Mouse (Mus musculus) natural killer cell, adult 2 months (primary cell): ENCODE measurements around the gene Fgd3.

Source experiments
- DNase-seq, 2 experiments: peaks; one replicate each; pipeline ENCODE4 v3.0.0; 2022; ENCODE audit warnings: low spot score in 2 of 2

Fgd3 gene

GRCm38 (mm10) chr13:49306771-49307310 is 13.3 kb downstream of the Fgd3 start:
- DNase-seq: peak in 1 of 2 experiments; percentile 9

- no peak for DNase-seq
These were observed 19.3 kb downstream of the Fgd3 start for GRCm38 (mm10) chr13:49300771-49301170.

DNA sequence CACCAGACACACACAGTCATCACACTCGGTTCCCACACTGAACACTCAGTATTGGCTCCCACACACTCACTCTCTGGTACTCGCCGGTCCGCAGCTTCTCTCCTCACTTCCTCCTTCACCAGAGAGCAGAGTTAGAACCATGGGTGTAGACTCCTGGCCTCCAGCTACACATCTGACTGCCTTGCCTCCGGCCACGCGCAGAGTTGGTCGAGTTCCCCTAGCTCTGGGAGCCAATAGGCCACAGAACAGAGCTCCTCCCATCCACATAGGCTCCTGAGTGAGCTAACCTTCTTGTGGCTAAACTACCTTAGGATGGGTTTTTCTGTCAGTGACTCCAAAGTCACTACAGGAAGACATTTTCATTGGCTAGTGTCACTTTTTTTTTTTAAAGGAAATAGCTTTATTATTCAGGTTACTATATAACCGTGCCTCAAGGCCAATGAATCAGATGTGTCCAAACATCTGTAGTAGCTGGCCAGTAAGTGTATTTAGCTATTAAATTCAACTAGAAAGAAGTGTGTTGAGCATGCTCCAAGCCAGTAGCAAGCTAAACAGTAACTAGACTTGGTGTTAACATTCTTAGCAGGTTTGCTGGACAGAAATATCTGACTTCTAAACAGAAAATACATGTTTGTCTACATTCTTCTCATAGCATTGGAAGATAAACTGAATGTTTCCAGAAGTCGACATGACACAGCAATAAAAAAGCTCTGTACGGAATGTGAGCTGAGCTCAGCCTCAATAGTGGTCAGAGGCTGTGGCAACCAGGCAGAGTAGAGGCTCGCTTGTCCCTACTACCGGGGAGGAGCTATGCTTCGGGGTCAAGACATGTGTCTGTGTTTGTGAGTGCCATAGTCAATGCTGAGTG is 21.4 kb downstream of the Fgd3 start:
- peak; percentile 48 to 65 for DNase-seq

GRCm38 (mm10) chr13:49296270-49296669 is 23.8 kb downstream of the Fgd3 start:
- DNase-seq: no peak

DNA sequence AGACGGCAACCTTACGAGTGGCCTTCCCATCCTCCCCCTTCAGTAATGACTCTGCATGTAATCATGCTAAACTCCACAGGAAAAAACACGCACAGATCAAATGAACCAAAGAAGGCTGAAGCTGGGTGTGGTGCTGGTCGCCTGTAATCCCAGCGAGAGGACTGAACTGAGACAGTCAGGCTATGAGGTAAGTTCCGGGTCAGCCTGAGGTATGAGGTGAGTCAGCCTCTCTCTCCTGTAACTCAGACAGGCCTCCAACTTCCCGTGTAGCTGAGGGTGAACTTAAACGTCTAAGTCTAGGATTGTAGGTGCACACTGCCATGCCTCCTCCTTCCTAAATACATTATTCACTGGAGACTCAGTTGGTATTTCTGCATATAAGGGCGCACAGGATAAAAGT is 26.0 kb downstream of the Fgd3 start:
- DNase-seq: no peak

DNA sequence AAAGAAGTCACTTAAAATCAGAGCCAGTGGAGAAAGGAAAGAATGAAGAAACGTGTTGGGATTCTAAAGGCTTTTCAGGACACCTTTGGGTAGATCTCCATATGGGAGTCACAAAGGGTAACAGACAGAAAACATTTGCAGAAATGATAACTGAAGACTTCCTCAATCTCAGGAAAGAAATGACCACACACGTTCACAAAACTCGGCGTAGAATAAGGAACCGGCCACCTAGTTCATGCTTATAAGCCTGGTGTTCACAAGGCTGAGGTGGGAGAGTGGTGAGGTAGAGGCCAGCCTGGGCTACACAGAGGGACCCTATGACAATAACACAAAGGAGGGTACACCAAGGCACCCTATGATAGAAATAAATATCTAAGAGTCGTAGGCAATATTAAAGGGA is 28.2 kb downstream of the Fgd3 start:
- no peak for DNase-seq

DNA sequence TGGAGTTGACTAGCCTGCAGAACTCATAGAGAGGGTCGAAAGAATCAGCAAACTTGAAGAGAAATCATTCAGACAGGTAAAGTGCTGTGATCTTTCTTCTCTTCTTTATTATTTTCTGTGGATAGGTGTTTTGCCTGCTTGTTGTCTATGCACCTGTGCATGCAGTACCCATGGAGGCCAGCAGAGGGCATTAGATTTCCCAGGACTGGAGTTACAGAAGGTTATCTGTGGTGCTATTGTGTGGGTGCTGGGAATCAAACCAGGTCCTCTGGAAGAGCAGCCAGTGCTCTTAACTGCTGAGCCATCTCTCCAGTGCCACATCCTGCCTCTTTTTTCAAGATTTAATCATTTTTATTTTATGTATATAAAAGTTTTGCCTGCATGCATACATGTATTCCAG is 28.7 kb downstream of the Fgd3 start:
- DNase-seq: peak; percentile 41 to 65

DNA sequence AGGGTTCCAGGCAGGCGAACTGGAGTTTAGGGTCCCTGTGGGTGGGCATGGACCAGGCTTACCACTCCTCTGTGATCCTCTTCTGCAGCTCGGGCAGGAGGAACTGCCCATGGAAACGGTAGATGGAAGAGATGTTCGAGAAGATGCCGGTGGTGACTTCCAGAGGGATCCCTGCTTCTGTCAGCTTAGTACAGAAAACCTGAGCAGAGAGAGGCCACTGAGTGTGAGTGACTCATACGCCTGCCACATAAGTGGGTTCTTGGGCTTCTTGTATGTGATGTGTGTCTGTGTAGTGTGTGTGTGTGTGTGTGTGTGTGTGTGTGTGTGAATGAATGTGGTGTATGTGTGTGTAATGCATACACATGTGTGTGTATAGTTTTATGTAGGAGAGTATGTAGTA is 32.9 kb downstream of the Fgd3 start:
- no peak for DNase-seq

GRCm38 (mm10) chr13:49286750-49287149 is 33.4 kb downstream of the Fgd3 start:
- no peak for DNase-seq

DNA sequence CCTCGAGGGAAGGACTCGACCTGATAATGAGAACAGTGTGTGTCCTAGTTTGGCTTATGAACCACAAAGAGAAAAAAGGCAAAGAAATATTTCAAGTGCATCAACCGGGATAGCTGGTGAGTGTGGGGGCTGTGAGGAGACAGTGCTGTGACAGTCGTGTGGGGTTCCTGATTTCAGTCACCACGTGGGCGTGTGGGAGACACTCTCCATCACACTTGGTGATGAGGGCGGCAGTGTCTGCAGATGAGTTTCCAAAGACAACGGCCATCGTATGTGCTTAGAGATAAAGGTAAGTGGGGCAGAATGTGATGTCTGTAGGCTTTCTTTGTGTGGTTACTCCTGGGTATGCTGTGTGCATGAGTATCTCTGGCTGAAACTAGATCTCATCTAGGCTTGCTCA is 36.4 kb downstream of the Fgd3 start:
- DNase-seq: no peak

GRCm38 (mm10) chr13:49282168-49282567 is 37.9 kb downstream of the Fgd3 start:
- DNase-seq: no peak

- DNase-seq: peak in 1 of 2 experiments; percentile 36
These were observed 48.0 kb downstream of the Fgd3 start for GRCm38 (mm10) chr13:49271831-49272765.

DNA sequence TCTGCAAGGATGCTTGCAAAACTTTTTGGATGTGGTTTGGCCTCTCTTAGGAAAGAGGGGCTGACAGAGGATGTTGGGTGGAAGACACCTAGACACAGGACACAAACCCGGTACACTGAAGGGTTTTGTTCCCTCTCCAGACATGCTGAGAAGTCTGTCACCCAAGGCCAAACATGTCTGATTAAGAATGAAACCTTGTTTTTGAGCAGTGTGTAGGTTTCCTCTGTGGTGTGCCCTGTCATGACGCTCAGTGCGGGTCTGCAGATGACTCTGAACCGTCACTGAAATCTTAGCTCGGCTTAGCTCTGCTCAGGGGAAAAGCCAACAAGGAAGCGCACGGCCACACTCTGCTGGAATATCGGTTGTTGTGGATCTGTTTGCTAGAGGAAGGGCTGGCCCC is 49.6 kb downstream of the Fgd3 start:
- no peak for DNase-seq

GRCm38 (mm10) chr13:49267645-49268044 is 52.5 kb downstream of the Fgd3 start:
- no peak for DNase-seq

DNA sequence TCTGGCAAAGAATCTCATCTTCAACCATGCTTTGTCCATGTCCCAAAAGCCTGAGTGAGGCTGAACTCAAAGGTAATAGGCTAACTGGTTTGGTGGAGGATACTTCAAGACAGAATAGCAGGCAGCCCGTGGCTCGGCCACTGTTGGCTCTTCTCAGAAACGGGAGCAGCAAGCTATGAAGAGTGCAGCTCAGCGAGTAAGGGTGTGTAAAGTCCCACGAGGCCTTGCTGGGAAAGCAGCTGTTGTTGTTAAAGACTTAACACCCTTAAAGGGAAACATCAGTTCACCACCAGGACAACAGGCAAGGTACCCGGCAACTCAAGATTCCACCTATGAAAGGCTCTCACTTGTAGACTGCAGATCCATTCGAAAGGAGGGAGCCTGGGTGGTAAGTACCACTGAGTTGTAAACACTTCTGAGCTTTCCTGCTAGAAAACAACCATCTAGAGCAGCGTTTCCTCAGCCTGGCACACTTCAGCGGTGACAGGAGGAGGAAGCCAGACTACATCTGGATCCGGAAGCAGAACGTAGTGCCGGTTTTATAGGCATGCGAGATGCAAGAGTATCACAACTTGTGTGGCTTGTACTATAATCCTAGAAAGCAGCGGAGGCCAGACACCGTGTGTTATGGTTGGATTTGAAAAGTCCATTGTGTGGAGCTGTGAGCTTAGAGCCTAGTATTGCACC is 59.9 kb downstream of the Fgd3 start:
- DNase-seq: no peak

DNA sequence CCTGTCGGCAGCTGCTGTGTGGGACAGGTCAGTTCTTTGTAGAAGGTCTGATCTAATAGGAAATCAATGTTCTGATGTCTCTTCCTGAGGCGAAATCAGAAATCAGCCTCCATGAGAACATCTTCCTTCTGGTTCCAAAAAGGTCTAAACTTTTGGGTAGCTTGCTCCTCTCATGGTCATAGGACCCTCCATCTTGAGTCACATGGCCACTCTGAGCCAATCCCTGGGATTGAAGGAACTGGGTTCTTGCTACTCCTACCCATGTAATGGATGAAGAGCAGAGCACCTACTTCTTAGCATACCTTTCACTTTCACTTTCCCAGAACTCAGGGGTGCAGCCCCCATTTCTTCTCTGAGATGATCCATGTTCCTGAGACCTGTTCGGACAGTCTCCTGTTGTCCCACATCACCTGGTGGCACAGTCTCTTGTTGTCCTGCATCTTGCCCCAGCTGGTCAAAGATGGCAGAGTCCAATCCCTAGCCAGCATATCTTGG is 62.2 kb downstream of the Fgd3 start:
- no peak for DNase-seq

DNA sequence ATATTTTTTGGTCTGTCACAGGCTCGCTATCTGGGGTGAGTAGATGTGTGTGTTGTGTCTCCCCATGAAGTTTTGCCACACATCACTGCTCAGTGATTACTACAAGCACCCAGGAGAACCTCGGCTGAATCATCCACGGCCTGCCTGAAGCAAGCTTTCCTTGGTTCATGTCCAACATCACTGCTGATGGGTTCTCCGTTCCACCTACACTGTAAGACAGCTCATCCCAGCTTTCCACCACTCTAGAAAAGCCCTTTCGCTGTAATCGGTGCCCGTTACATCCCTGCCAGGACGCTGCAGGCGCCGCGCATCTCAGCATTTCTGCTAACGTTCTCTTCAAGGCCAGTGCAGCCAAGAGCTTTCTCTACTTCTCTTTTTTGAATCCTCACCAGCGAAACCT is 67.4 kb downstream of the Fgd3 start:
- DNase-seq: no peak

GRCm38 (mm10) chr13:49252113-49252512 is 68.0 kb downstream of the Fgd3 start:
- no peak for DNase-seq

GRCm38 (mm10) chr13:49250716-49251517 is 69.2 kb downstream of the Fgd3 start:
- peak in 1 of 2 experiments; percentile 64 for DNase-seq

GRCm38 (mm10) chr13:49249634-49250033 is 70.5 kb downstream of the Fgd3 start:
- no peak for DNase-seq

DNA sequence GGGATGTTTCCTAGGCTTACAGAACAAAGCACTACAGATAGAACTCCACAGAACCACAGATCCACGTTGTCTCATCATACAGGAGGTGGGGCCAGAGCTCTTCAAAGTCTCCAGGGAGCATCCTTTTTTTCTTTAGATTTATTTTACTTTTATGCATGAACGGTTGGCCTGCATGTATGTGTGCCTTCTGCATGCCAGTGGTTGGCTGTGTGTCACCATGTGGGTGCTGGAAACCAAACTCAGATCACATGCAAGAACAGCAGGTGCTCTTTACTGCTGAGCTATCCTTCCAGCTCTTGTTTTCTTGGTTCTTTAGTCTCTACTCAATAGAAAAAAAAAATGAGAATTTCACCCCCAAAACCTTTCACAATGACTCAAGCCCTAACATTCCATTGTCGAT is 71.2 kb downstream of the Fgd3 start:
- peak in 1 of 2 experiments; percentile 56 for DNase-seq
